Mouse (Mus musculus): Measurements from ENCODE around the gene Gemin5. TPM values are rescaled to one million over a fixed set of nuclear protein-coding genes. Genes with fewer than 3 reads are reported as not detected.
"Not testable (repeated sequence)": the region's sequence is repeated elsewhere in the genome, so short reads cannot be mapped to it uniquely, and the experiment has no call there.

The Gemin5 gene
- polyA plus RNA-seq, 1 experiment from 2014 or later: 19.6 TPM

DNA sequence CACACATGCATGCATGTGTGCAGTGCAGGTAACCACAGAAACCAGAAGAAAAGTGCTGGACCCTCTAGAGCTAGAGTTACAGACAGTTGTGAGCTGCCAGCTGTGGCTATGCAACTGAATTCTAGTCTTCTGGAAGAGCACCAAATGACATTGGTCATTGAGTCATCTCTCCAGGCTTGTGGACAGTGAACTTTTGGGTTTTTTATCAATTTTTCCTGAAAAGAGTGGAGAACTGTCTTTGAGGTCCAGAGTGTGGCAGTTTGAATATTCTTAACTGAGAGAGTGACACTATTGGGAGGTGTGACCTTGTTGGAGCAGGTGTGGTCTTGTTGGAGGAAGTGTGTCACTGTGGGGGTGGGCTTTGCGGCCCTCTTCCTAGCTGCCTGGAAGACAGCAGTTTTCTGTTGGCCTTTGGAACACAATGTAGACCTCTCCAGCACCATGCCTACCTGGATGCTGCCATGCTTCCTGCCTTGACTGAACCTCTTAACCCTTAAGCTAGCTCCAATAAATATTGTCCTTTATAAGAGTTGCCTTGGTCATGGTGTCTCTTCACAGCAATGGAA lies 42.1 kb upstream of the Gemin5 start:
- Histone ChIP-seq H3K9ac (ENCODE audit: low read depth, low read length) (no peak overlapping the region), H3K4me2 (ENCODE audit: low read depth, low read length) (no peak overlapping the region), H3K9me3 (ENCODE audit: control insufficient read depth, low read length) (no peaks in the 10 kb centered on the region), H3K27ac (replicated peaks; ENCODE audit: low read depth, low read length) (no peak overlapping the region), H3K27me3 (replicated peaks; ENCODE audit: control insufficient read depth, insufficient read depth, low read length) (no peaks in the 10 kb centered on the region), H3K4me3 (ENCODE audit: low read depth, low read length) (no peak overlapping the region), H3K4me1 (ENCODE audit: control insufficient read depth, insufficient read depth, low read length) (peaks cover 7% of the 10 kb centered on the region), H3K36me3 (ENCODE audit: control insufficient read depth, insufficient read depth, low read length) (no peaks in the 10 kb centered on the region)
- DNase-seq (ENCODE audit: low spot score) (no peak), ATAC-seq (ENCODE audit: low read depth) (no peak)
- WGBS: 89% methylated on average over 1 of the region's 1 CpGs

GRCm38 (mm10) chr11:58201052-58201451 lies 32.7 kb upstream of the Gemin5 start:
- Histone ChIP-seq H3K36me3 (ENCODE audit: control insufficient read depth, insufficient read depth, low read length) (no peaks in the 10 kb centered on the region), H3K27ac (replicated peaks; ENCODE audit: low read depth, low read length) (no peak overlapping the region), H3K9me3 (ENCODE audit: control insufficient read depth, low read length) (no peaks in the 10 kb centered on the region), H3K4me3 (ENCODE audit: low read depth, low read length) (no peak overlapping the region), H3K4me2 (ENCODE audit: low read depth, low read length) (no peak overlapping the region), H3K4me1 (ENCODE audit: control insufficient read depth, insufficient read depth, low read length) (no peaks in the 10 kb centered on the region), H3K27me3 (replicated peaks; ENCODE audit: control insufficient read depth, insufficient read depth, low read length) (no peaks in the 10 kb centered on the region), H3K9ac (ENCODE audit: low read depth, low read length) (no peak overlapping the region)
- ATAC-seq (ENCODE audit: low read depth): no peak
- WGBS: 74% methylated on average over 12 of the region's 12 CpGs
- DNase-seq (ENCODE audit: low spot score): peak; percentile 51

- DNase-seq (ENCODE audit: low spot score) (no peak), ATAC-seq (ENCODE audit: low read depth) (no peak)
- H3K27me3 ChIP-seq (replicated peaks; ENCODE audit: control insufficient read depth, insufficient read depth, low read length): no peaks in the 10 kb centered on the region
- H3K27ac ChIP-seq (replicated peaks; ENCODE audit: low read depth, low read length): no peak overlapping the region
- no peaks in the 10 kb centered on the region for H3K9me3 ChIP-seq (ENCODE audit: control insufficient read depth, low read length)
- no peak overlapping the region for H3K9ac ChIP-seq (ENCODE audit: low read depth, low read length)
- 89% methylated on average over 4 of the region's 4 CpGs for WGBS
- H3K4me1 ChIP-seq (ENCODE audit: control insufficient read depth, insufficient read depth, low read length): no peaks in the 10 kb centered on the region
- no peak overlapping the region for H3K4me3 ChIP-seq (ENCODE audit: low read depth, low read length)
- H3K4me2 ChIP-seq (ENCODE audit: low read depth, low read length): no peak overlapping the region
- no peaks in the 10 kb centered on the region for H3K36me3 ChIP-seq (ENCODE audit: control insufficient read depth, insufficient read depth, low read length)
These were observed 31.9 kb upstream of the Gemin5 start for GRCm38 (mm10) chr11:58200226-58200625.

- Histone ChIP-seq H3K9ac (ENCODE audit: low read depth, low read length) (peak within 1 kb of the TSS; percentile 56), H3K4me3 (ENCODE audit: low read depth, low read length) (peak within 1 kb of the TSS; percentile 63), H3K4me2 (ENCODE audit: low read depth, low read length) (peak within 1 kb of the TSS; percentile 62)
- not testable (repeated sequence) for H3K9me3 ChIP-seq (ENCODE audit: control insufficient read depth, low read length); H3K4me1 ChIP-seq (ENCODE audit: control insufficient read depth, insufficient read depth, low read length); H3K36me3 ChIP-seq (ENCODE audit: control insufficient read depth, insufficient read depth, low read length); H3K27me3 ChIP-seq (replicated peaks; ENCODE audit: control insufficient read depth, insufficient read depth, low read length); H3K27ac ChIP-seq (replicated peaks; ENCODE audit: low read depth, low read length)
- DNase-seq (ENCODE audit: low spot score): peak; percentile 68
- WGBS: 14% methylated on average over 11 of the region's 15 CpGs
- ATAC-seq (ENCODE audit: low read depth): peak; percentile 86
These were observed 31.1 kb upstream of the Gemin5 start, which contains the start of the genes Igtp and Irgm2 for GRCm38 (mm10) chr11:58199229-58200037. Igtp (plus strand) TSS chr11:58199556. Irgm2 (plus strand) TSS chr11:58199618.

GRCm38 (mm10) chr11:58198663-58199062 lies 30.3 kb upstream of the Gemin5 start:
- WGBS: 73% methylated on average over 4 of the region's 4 CpGs
- ATAC-seq (ENCODE audit: low read depth) (no peak), DNase-seq (ENCODE audit: low spot score) (no peak)
- Histone ChIP-seq H3K4me3 (ENCODE audit: low read depth, low read length) (peak overlapping the region; percentile 63), H3K4me1 (ENCODE audit: control insufficient read depth, insufficient read depth, low read length) (no peaks in the 10 kb centered on the region), H3K4me2 (ENCODE audit: low read depth, low read length) (peak overlapping the region; percentile 62), H3K27me3 (replicated peaks; ENCODE audit: control insufficient read depth, insufficient read depth, low read length) (no peaks in the 10 kb centered on the region), H3K9me3 (ENCODE audit: control insufficient read depth, low read length) (no peaks in the 10 kb centered on the region), H3K36me3 (ENCODE audit: control insufficient read depth, insufficient read depth, low read length) (no peaks in the 10 kb centered on the region), H3K27ac (replicated peaks; ENCODE audit: low read depth, low read length) (no peak overlapping the region), H3K9ac (ENCODE audit: low read depth, low read length) (peak overlapping the region; percentile 56; the same call in 1 of the 2 replicates)

- Histone ChIP-seq H3K4me3 (ENCODE audit: low read depth, low read length) (no peak overlapping the region), H3K4me1 (ENCODE audit: control insufficient read depth, insufficient read depth, low read length) (no peaks in the 10 kb centered on the region), H3K27me3 (replicated peaks; ENCODE audit: control insufficient read depth, insufficient read depth, low read length) (no peaks in the 10 kb centered on the region), H3K27ac (replicated peaks; ENCODE audit: low read depth, low read length) (no peak overlapping the region), H3K9me3 (ENCODE audit: control insufficient read depth, low read length) (no peaks in the 10 kb centered on the region), H3K9ac (ENCODE audit: low read depth, low read length) (no peak overlapping the region), H3K36me3 (ENCODE audit: control insufficient read depth, insufficient read depth, low read length) (no peaks in the 10 kb centered on the region), H3K4me2 (ENCODE audit: low read depth, low read length) (no peak overlapping the region)
- DNase-seq (ENCODE audit: low spot score) (peak; percentile 9), ATAC-seq (ENCODE audit: low read depth) (no peak)
- WGBS: 41% methylated on average over 4 of the region's 4 CpGs
These were observed 25.7 kb upstream of the Gemin5 start for GRCm38 (mm10) chr11:58193860-58194520.

DNA sequence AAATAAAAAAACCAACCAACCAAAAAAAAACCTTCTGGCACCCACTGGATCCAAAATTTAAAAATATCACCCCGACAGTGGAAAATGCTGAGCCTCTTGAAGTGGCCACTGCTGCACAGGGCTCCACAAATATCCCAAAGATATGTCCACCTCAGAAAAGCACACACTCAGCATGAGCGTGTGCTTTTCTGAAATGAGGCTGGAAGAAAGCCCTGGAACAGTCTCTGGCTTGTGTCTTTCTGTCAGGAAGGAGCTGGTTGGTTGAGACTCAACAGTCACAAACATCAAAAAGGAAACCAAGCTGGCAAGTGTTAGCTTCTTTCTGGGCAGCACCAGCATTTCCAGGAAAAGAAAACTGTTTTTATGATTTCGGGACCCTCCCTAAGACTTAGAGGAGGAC lies 25.0 kb upstream of the Gemin5 start:
- Histone ChIP-seq H3K27me3 (replicated peaks; ENCODE audit: control insufficient read depth, insufficient read depth, low read length) (no peaks in the 10 kb centered on the region), H3K9me3 (ENCODE audit: control insufficient read depth, low read length) (no peaks in the 10 kb centered on the region), H3K4me2 (ENCODE audit: low read depth, low read length) (no peak overlapping the region), H3K36me3 (ENCODE audit: control insufficient read depth, insufficient read depth, low read length) (no peaks in the 10 kb centered on the region), H3K4me3 (ENCODE audit: low read depth, low read length) (no peak overlapping the region), H3K9ac (ENCODE audit: low read depth, low read length) (no peak overlapping the region), H3K4me1 (ENCODE audit: control insufficient read depth, insufficient read depth, low read length) (no peaks in the 10 kb centered on the region), H3K27ac (replicated peaks; ENCODE audit: low read depth, low read length) (no peak overlapping the region)
- ATAC-seq (ENCODE audit: low read depth) (no peak), DNase-seq (ENCODE audit: low spot score) (no peak)
- 69% methylated on average over 3 of the region's 3 CpGs for WGBS

DNA sequence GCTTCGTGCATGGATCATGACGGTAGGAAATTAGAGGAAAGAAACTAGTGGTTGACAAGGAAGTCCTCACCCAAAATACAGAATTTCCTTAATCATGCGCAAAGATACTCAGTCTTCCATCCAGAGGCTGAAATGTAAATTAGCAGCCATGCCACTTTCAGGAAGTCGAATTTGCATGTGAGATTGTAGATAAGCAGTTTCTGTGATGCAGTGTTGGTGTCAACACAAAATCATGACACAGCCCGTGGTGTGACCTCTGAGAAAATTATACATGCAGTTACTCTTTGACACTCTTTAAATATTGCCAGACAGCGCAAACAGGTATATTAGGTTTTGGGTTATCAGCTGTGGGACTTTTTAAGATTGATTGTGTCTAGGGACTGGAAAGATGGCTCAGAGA lies 21.3 kb upstream of the Gemin5 start:
- Histone ChIP-seq H3K36me3 (ENCODE audit: control insufficient read depth, insufficient read depth, low read length) (no peaks in the 10 kb centered on the region), H3K4me1 (ENCODE audit: control insufficient read depth, insufficient read depth, low read length) (no peaks in the 10 kb centered on the region), H3K4me3 (ENCODE audit: low read depth, low read length) (no peak overlapping the region), H3K4me2 (ENCODE audit: low read depth, low read length) (no peak overlapping the region), H3K9me3 (ENCODE audit: control insufficient read depth, low read length) (no peaks in the 10 kb centered on the region), H3K27me3 (replicated peaks; ENCODE audit: control insufficient read depth, insufficient read depth, low read length) (no peaks in the 10 kb centered on the region), H3K27ac (replicated peaks; ENCODE audit: low read depth, low read length) (no peak overlapping the region), H3K9ac (ENCODE audit: low read depth, low read length) (no peak overlapping the region)
- WGBS: 91% methylated on average over 6 of the region's 6 CpGs
- ATAC-seq (ENCODE audit: low read depth) (no peak), DNase-seq (ENCODE audit: low spot score) (no peak)
